Mouse (Mus musculus) liver, embryonic 13.5 days (tissue): ENCODE results near the gene Elp4. TPM values are rescaled to one million over a fixed set of nuclear protein-coding genes. Genes with fewer than 3 reads are reported as not detected.

ENCODE experiments used
- ATAC-seq: fragments of 200-750 bp; cut with Nextera tagmentation; 2 replicates; pipeline ENCODE4 v1.8.0; 2017; ENCODE audit warnings: low read depth, mild to moderate bottlenecking, moderate number of reproducible peaks, moderate library complexity
- DNase-seq: peaks from one replicate; pipeline ENCODE4 v3.0.0; 2022
- H3K27ac ChIP-seq: fragments of 300-500 bp; sonication (generic); 2 replicates; pipeline ENCODE4 v1.5.1; 2015; ENCODE audit warnings: moderate library complexity, mild to moderate bottlenecking, inconsistent platforms
- H3K27me3 ChIP-seq: fragments of 300-500 bp; sonication (generic); 2 replicates; pipeline ENCODE4 v1.6.1; 2015; ENCODE audit warnings: mild to moderate bottlenecking, inconsistent platforms
- H3K36me3 ChIP-seq: fragments of 300-500 bp; sonication (generic); 2 replicates; pipeline ENCODE4 v1.6.1; 2015; ENCODE audit warnings: mild to moderate bottlenecking, inconsistent platforms
- H3K4me1 ChIP-seq: fragments of 300-500 bp; sonication (generic); replicated peaks from 2 replicates; pipeline ENCODE4 v1.6.1; 2015; ENCODE audit warnings: inconsistent platforms
- H3K4me2 ChIP-seq: fragments of 300-500 bp; sonication (generic); 2 replicates; pipeline ENCODE4 v1.6.1; 2015; ENCODE audit warnings: inconsistent platforms, mild to moderate bottlenecking, moderate library complexity
- H3K4me3 ChIP-seq: fragments of 300-500 bp; sonication (generic); replicated peaks from 2 replicates; pipeline ENCODE4 v1.5.1; 2015; ENCODE audit warnings: mild to moderate bottlenecking, inconsistent platforms
- H3K9ac ChIP-seq: fragments of 300-500 bp; sonication (generic); 2 replicates; pipeline ENCODE4 v1.6.1; 2015; ENCODE audit warnings: mild to moderate bottlenecking, inconsistent platforms
- H3K9me3 ChIP-seq: fragments of 300-500 bp; sonication (generic); replicated peaks from 2 replicates; pipeline ENCODE4 v1.6.1; 2016; ENCODE audit warnings: inconsistent platforms
- WGBS: fragments of 180-500 bp; shearing (Covaris S2); methylation state at CpG from one replicate; pipeline ENCODE4 v1.1.7; 2015; ENCODE audit not compliant: insufficient replicate concordance; 5-methylcytosine and 5-hydroxymethylcytosine counted together
- polyA plus RNA-seq: library from polyadenylated mRNA; unstranded; fragments of >200 nt; fragmentation: Nextera tagmentation; extraction: Ambion mirVana; gene quantifications from 2 replicates; pipeline ENCODE4 v1.2.1, GENCODE M21; 2015

Elp4 gene
- polyA plus RNA-seq: 19.7 and 23.3 TPM in 2 replicates

GRCm38 (mm10) chr2:105903896-105904756 is at the start of gene Elp4, which contains the start of gene Immp1l:
Gene Elp4 (minus strand): TSS chr2:105904564.
Gene Immp1l (plus strand): TSS chr2:105904638.
- Histone ChIP-seq H3K9ac (peak within 1 kb of the TSS; percentile 88), H3K36me3 (no peaks in the 10 kb centered on the region), H3K4me3 (peak within 1 kb of the TSS; percentile 88), H3K27me3 (no peaks in the 10 kb centered on the region), H3K4me1 (peaks cover 15% of the 10 kb centered on the region), H3K27ac (peak within 1 kb of the TSS; percentile 77), H3K9me3 (no peaks in the 10 kb centered on the region), H3K4me2 (peak within 1 kb of the TSS; percentile 78)
- ATAC-seq (peak; percentile 98), DNase-seq (peak; percentile 95)
- under 1% methylated on average over 39 of the region's 39 CpGs for WGBS

GRCm38 (mm10) chr2:105953862-105954261 is 49.5 kb upstream of the Elp4 start:
- Histone ChIP-seq H3K36me3 (0 out of 2 replicates have a peak, but pooled peaks cover 4% of the 10 kb centered on the region), H3K27me3 (no peaks in the 10 kb centered on the region), H3K9me3 (no peaks in the 10 kb centered on the region), H3K9ac (no peak overlapping the region), H3K4me2 (no peak overlapping the region), H3K4me3 (no peak overlapping the region), H3K27ac (no peak overlapping the region), H3K4me1 (peaks cover 8% of the 10 kb centered on the region)
- ATAC-seq: peak; percentile 54; the same call in 1 of the 2 replicates
- 38% methylated on average over 4 of the region's 4 CpGs for WGBS
- no peak for DNase-seq

GRCm38 (mm10) chr2:105951350-105951940 is 47.1 kb upstream of the Elp4 start:
- Histone ChIP-seq H3K36me3 (no peaks in the 10 kb centered on the region), H3K4me2 (no peak overlapping the region), H3K4me3 (no peak overlapping the region), H3K9me3 (no peaks in the 10 kb centered on the region), H3K4me1 (peaks cover 8% of the 10 kb centered on the region), H3K27ac (no peak overlapping the region), H3K9ac (no peak overlapping the region), H3K27me3 (no peaks in the 10 kb centered on the region)
- 77% methylated on average over 1 of the region's 1 CpGs for WGBS
- ATAC-seq: no peak
- no peak for DNase-seq

GRCm38 (mm10) chr2:105950131-105950530 is 45.8 kb upstream of the Elp4 start:
- ATAC-seq: no peak
- Histone ChIP-seq H3K4me3 (no peak overlapping the region), H3K27me3 (no peaks in the 10 kb centered on the region), H3K4me2 (no peak overlapping the region), H3K9me3 (no peaks in the 10 kb centered on the region), H3K4me1 (peaks cover 8% of the 10 kb centered on the region), H3K36me3 (no peaks in the 10 kb centered on the region), H3K27ac (no peak overlapping the region), H3K9ac (no peak overlapping the region)
- DNase-seq: no peak
- 88% methylated on average over 2 of the region's 2 CpGs for WGBS

GRCm38 (mm10) chr2:105917623-105918346 is 13.4 kb upstream of the Elp4 start:
- H3K9me3 ChIP-seq: no peaks in the 10 kb centered on the region
- no peak overlapping the region for H3K4me3 ChIP-seq
- ATAC-seq (no peak), DNase-seq (no peak)
- H3K4me1 ChIP-seq: no peaks in the 10 kb centered on the region
- WGBS: 79% methylated on average over 5 of the region's 5 CpGs
- no peaks in the 10 kb centered on the region for H3K27me3 ChIP-seq
- H3K9ac ChIP-seq: no peak overlapping the region
- no peak overlapping the region for H3K4me2 ChIP-seq
- no peaks in the 10 kb centered on the region for H3K36me3 ChIP-seq
- no peak overlapping the region for H3K27ac ChIP-seq

GRCm38 (mm10) chr2:105916671-105917070 is 12.3 kb upstream of the Elp4 start:
- DNase-seq: no peak

GRCm38 (mm10) chr2:105913655-105914366 is 9.4 kb upstream of the Elp4 start:
- no peaks in the 10 kb centered on the region for H3K27me3 ChIP-seq
- ATAC-seq: no peak
- peaks cover 9% of the 10 kb centered on the region for H3K36me3 ChIP-seq
- DNase-seq: no peak
- no peak overlapping the region for H3K27ac ChIP-seq
- no peak overlapping the region for H3K4me2 ChIP-seq
- H3K9me3 ChIP-seq: no peaks in the 10 kb centered on the region
- no peak overlapping the region for H3K4me3 ChIP-seq
- 75% methylated on average over 6 of the region's 6 CpGs for WGBS
- H3K4me1 ChIP-seq: no peaks in the 10 kb centered on the region
- no peak overlapping the region for H3K9ac ChIP-seq

More at GRCm38 (mm10) chr2:105916671-105917070, 12.3 kb upstream of the Elp4 start:
- Histone ChIP-seq H3K4me3 (no peak overlapping the region), H3K36me3 (no peaks in the 10 kb centered on the region), H3K4me2 (no peak overlapping the region), H3K4me1 (no peaks in the 10 kb centered on the region), H3K9me3 (no peaks in the 10 kb centered on the region), H3K27me3 (no peaks in the 10 kb centered on the region), H3K27ac (no peak overlapping the region), H3K9ac (no peak overlapping the region)
- no peak for ATAC-seq
- 85% methylated on average over 1 of the region's 1 CpGs for WGBS

- Histone ChIP-seq H3K4me1 (peaks cover 3% of the 10 kb centered on the region; the same call in 1 of the 2 replicates), H3K27ac (no peak overlapping the region), H3K4me2 (no peak overlapping the region), H3K36me3 (peaks cover 9% of the 10 kb centered on the region), H3K4me3 (no peak overlapping the region), H3K9ac (no peak overlapping the region), H3K27me3 (no peaks in the 10 kb centered on the region), H3K9me3 (no peaks in the 10 kb centered on the region)
- DNase-seq (no peak), ATAC-seq (peak; percentile 34; the same call in 1 of the 2 replicates)
- 85% methylated on average over 3 of the region's 3 CpGs for WGBS
These were observed 6.2 kb upstream of the Elp4 start for GRCm38 (mm10) chr2:105910611-105911010.

- Histone ChIP-seq H3K27ac (no peak overlapping the region), H3K36me3 (peaks cover 9% of the 10 kb centered on the region), H3K9ac (no peak overlapping the region), H3K27me3 (no peaks in the 10 kb centered on the region), H3K9me3 (no peaks in the 10 kb centered on the region), H3K4me3 (no peak overlapping the region), H3K4me2 (no peak overlapping the region), H3K4me1 (peaks cover 13% of the 10 kb centered on the region)
- DNase-seq: no peak
- 76% methylated on average over 5 of the region's 5 CpGs for WGBS
- no peak for ATAC-seq
These were observed 4.0 kb upstream of the Elp4 start for GRCm38 (mm10) chr2:105908351-105908750.

GRCm38 (mm10) chr2:105904757-105905146 is 388 bp upstream of the Elp4 start:
- WGBS: under 1% methylated on average over 12 of the region's 12 CpGs
- DNase-seq (no peak), ATAC-seq (peak; percentile 38)
- peak overlapping the region; percentile 88 for H3K9ac ChIP-seq
- H3K4me1 ChIP-seq: peaks cover 15% of the 10 kb centered on the region
- H3K4me3 ChIP-seq: peak overlapping the region; percentile 88
- H3K9me3 ChIP-seq: no peaks in the 10 kb centered on the region
- no peaks in the 10 kb centered on the region for H3K27me3 ChIP-seq
- peak overlapping the region; percentile 69 for H3K4me2 ChIP-seq
- H3K27ac ChIP-seq: peak overlapping the region; percentile 65
- H3K36me3 ChIP-seq: no peaks in the 10 kb centered on the region
